Mouse (Mus musculus): ENCODE measurements at regions not wholly inside any gene's neighbourhood (a gene's known extent, or its start where the extent isn't known, plus 50 kb on each side); places are given as distances from the start of the nearest gene placed in this dataset.

GRCm38 (mm10) chr1:119308719-119309365, 113.2 kb downstream of the Inhbb start:
- DNase-seq (ENCODE audit: inconsistent ontology term): peak; percentile 92

GRCm38 (mm10) chr1:119305315-119305976, 116.6 kb downstream of the Inhbb start:
- DNase-seq (ENCODE audit: inconsistent ontology term): no peak

- no peak for DNase-seq (ENCODE audit: inconsistent ontology term)
Measured at GRCm38 (mm10) chr1:119304470-119304980, 117.5 kb downstream of the Inhbb start.

GRCm38 (mm10) chr1:119302349-119302995, 119.6 kb downstream of the Inhbb start:
- peak; percentile 90 for DNase-seq (ENCODE audit: inconsistent ontology term)

GRCm38 (mm10) chr1:119301931-119302330, 120.1 kb downstream of the Inhbb start:
- DNase-seq (ENCODE audit: inconsistent ontology term): no peak

- DNase-seq (ENCODE audit: inconsistent ontology term): no peak
Measured at GRCm38 (mm10) chr1:119301258-119301657, 120.8 kb downstream of the Inhbb start.

- peak; percentile 50 for DNase-seq (ENCODE audit: inconsistent ontology term)
Measured at GRCm38 (mm10) chr1:119299842-119300752, 122.0 kb downstream of the Inhbb start.

GRCm38 (mm10) chr1:119298696-119299230, 123.3 kb downstream of the Inhbb start:
- no peak for DNase-seq (ENCODE audit: inconsistent ontology term)

- DNase-seq (ENCODE audit: inconsistent ontology term): no peak
Measured at GRCm38 (mm10) chr1:119295121-119295520, 126.9 kb downstream of the Inhbb start.

GRCm38 (mm10) chr1:119293839-119294238, 128.2 kb downstream of the Inhbb start:
- no peak for DNase-seq (ENCODE audit: inconsistent ontology term)

- peak; percentile 70 for DNase-seq (ENCODE audit: inconsistent ontology term)
Measured at GRCm38 (mm10) chr1:119292216-119292615, 129.8 kb downstream of the Inhbb start.

GRCm38 (mm10) chr1:119290165-119290916, 131.7 kb downstream of the Inhbb start:
- DNase-seq (ENCODE audit: inconsistent ontology term): no peak

- DNase-seq (ENCODE audit: inconsistent ontology term): no peak
Measured at GRCm38 (mm10) chr1:119289516-119290164, 132.4 kb downstream of the Inhbb start.

- DNase-seq (ENCODE audit: inconsistent ontology term): no peak
Measured at GRCm38 (mm10) chr1:119282416-119282815, 139.6 kb downstream of the Inhbb start.

GRCm38 (mm10) chr1:119279261-119279660, 142.8 kb downstream of the Inhbb start:
- DNase-seq (ENCODE audit: inconsistent ontology term): no peak

GRCm38 (mm10) chr1:119278528-119279201, 143.4 kb downstream of the Inhbb start:
- no peak for DNase-seq (ENCODE audit: inconsistent ontology term)

- no peak for DNase-seq (ENCODE audit: inconsistent ontology term)
Measured at GRCm38 (mm10) chr1:119277990-119278389, 144.1 kb downstream of the Inhbb start.

GRCm38 (mm10) chr1:119266013-119266412, 156.0 kb downstream of the Inhbb start:
- no peak for DNase-seq (ENCODE audit: inconsistent ontology term)

GRCm38 (mm10) chr1:119265192-119265891, 156.7 kb downstream of the Inhbb start:
- DNase-seq (ENCODE audit: inconsistent ontology term): no peak

All from Muller cell, postnatal 12 days (primary cell).